Mouse (Mus musculus): ENCODE measurements at regions not wholly inside any gene's neighbourhood (a gene's known extent, or its start where the extent isn't known, plus 50 kb on each side); places are given as distances from the start of the nearest gene placed in this dataset.

DNA sequence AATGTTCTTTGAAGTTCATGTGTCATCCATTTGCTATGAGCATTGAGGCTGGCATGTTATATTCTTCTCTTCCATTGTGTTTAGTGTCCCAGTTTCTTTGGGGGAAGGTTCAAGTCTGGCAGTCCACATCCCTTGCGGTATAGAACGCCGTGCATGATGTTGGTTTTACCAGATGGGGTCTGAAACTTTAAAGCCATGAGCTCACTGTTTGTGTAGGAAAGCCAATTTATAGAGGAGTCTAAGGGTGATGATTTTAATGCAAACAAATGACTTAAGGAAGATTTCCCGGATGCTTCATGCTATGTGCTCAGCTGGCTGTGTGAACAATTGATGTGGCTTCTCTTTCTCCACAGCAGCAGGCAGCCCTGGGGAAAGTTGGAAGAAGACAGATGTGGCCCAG, 104.0 kb upstream of the Hey2 start:
- no peak for DNase-seq

DNA sequence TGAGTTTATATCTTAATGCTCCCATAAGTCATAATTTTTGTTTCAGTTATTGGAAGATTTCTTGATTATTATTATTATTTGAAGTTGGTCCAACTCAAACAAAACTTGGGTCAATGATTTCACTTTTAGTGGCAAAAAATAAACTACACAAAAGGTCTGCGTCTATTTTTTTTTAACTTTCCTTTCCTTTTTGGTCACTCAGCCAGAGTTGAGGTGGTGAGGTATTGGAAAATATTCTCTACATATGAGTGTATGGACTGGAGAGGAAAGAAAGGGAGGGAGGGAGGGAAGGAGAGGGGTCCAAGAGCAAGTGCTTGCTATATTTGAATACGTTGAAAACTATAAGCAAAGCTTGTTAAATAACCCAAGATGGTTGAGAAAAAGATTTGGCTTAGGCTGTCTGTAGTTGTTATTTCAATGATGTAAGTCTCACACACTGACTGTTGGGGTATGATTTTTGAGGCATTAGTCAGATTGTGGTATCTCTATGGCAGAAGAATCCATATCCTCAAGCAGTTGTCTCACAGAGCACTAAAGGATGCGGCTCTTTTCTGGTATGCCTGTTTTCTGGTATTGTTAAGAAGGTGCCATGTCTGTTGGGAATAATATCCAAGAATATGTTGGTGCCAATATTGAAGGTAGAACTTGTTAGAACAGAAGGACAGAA, 75.9 kb upstream of the Hey2 start:
- no peak for DNase-seq

DNA sequence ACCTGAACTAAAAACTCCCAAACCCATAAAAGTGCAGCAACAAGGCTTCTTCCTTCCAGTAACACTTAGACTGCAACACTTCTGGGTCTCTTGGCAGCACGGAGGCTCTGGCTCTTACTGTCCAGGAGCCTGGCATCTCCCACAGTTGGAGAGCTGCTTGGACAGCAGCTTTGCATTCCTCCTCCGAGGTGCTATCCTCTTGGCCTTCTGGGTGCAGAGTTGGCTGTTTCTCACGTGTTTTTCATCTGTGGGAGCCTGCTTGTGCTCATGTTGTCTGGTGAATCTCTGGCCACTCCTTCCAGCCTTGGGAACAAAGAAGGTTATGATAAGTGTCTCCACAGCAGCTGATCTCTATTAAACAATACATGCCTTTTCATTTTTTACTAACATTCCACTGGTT, 51.2 kb upstream of the Hey2 start:
- no peak for DNase-seq

Data from adrenal gland, postnatal 25 days (tissue).